Mouse (Mus musculus) megakaryocyte progenitor cell, adult 5-6 weeks (primary cell): ENCODE results near the gene Tmcc3. TPM values are rescaled to one million over a fixed set of nuclear protein-coding genes. Genes with fewer than 3 reads are reported as not detected.
A peak's percentile ranks its signal among the peaks of the same experiment; 100 is the strongest.

Experiments used
- ATAC-seq: replicated peaks from 2 replicates; pipeline ENCODE4 v1.8.0; 2016; ENCODE audit warnings: mild to moderate bottlenecking, moderate TSS enrichment, inconsistent platforms; ENCODE audit not compliant: poor library complexity
- total RNA-seq, 2 experiments: library from RNA; stranded (forward) in 1 of 2; stranded (reverse) in 1 of 2; fragments of 157-497, 149-512 nt in 1 of 2; fragments of 200-1000 nt in 1 of 2; gene quantifications; 2 replicates each; pipeline versions ENCODE4 v1.2.3 to v1.2.4; 2015 to 2017

Tmcc3 gene
- total RNA-seq, 2 experiments from 2014 or later = 0.49 TPM; not detected in 1

DNA sequence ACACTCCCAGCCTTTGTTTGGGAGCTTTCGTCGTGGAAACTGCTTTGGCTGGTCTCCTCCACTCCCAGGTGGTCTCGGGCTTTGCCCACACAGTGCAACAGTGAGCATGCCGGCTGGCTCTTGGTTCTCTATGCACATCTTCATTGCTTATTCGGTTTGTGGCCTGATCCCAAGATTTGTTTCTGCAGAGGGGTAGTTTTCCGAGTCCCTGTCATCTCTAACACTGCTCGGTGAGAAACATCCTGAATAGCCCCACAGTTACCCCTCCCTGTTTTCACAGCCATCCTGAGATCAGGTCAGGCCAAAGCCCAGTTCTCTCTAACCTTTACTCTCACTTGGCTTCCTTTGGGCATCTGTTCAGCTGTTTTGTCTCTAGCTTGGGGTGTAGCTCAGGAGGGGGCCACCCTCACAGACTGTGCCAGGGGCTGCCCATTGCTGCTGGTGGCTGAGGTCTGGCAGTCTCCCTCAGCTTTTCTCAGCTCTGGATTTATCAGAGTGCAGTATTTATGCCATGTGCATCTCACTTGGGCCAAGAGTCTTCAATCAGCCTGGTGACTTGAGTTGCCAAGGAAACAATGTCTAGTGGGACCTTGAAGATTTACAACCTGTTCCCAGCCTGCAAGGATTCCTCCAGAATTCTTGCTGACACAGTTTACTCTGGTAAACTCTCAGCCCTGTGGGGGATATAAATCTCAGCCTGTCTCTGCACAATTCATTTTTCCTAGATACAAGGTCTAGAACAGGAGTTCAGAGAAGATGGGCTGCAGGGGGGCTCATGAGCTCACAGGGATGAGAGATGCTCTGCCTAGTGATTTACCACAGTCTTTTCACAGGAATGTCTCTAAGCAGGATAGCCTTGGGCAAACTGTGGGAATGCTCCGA lies 102.3 kb downstream of the Tmcc3 start:
- no peak for ATAC-seq

DNA sequence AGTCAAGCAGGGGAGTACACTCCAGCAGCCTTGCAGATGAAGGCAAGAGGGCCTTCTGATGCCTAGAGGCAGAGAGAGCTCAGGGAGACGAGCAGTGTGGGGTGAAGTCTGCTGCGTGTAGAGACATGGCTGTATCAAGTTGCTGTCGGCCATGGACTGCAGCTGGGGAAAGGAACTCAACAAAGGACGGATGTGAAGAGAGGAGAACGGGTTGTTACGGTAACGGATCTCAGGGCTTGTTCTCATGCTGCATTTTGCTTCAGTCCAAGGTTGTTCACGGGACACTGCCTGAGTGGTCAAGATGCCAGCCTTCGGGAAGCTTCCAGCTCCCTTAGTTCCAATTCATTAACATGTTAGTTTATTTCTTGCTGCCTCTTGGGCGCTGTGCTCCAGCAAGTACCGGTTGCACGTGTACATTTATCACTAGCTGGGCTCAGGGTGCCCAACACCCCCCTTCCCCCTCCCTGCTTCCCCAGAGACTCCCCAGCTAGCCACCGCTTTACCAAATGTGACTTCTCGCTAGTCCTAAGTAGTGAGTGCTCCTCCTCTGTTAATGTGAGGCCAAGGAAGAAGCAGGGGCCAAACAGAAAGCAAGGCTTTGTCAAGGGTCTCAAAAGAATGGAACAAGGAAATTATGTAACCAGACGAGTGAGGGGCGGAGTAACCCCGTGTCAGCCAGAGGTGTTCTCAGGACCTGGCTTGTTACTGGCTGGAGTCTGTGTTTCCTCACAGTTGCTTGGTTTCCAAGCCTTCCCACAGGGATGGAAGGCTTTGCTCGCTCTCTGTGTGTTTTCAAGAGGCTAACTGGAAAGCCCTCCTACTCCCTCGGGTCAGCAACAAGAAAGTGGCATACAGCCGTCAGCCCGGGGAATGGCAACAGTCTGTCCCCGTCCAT lies 104.4 kb downstream of the Tmcc3 start:
- peak; percentile 33 for ATAC-seq

DNA sequence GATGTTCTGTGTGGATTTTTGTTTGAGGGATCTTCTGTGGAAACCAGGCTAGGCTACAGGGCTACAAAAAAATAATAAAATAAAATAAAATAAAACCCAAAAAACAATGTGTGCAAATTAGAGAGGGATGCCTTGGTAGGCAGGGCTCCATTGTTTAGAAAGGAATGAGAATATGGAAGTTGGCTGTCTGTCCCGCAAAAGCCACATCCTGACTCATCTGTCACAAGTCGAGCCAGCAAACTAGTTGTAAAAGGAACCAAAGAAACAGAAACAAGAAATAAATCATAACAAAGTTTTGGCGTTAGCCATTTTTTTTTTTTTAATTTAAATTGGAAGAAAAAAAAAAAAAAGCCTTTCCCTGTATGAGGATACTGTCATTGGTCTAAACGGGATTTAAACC lies 105.9 kb downstream of the Tmcc3 start:
- ATAC-seq = peak; percentile 74

DNA sequence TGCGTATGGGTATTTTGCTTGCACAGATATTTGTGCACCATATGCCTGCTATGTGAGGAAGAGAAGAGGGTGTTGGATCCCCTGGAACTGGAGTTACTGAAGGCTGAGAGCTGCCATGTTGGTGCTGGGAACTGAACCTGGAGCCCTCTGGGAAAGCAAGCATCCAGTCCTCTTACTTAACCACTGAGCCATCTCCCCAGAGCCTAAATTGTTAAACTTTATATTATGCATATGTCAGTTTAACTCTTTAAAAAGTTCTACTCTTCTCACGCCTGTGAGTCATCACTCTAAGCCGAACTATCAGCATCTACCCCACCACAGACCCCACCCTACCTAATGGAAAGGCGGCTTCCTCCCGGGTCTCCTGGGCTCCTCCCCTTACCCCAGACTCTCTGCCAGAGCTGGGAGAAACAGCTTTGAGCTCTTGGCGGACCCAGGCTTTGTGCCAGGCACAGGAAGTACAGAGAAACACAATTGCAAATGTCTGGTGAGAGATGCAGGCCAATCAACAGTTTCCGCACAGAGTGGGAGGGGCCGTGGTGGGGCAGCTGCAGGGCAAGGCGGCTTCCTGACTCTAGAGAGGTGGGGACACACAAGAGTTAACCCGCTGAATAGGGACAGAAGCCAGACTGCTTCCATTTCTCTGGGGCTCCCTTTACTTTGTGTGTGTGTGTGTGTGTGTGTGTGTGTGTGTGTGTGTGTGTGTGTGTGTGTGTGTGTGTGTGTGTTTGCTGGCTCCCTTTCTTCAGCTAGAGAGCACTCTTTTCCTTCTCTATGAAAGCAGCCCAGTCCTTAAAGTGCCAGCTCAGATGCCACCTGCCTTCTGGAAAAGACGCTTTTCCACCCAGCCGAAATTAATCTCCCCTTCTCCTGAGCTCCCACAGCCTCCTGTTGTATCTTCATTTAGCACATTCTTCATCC lies 114.5 kb downstream of the Tmcc3 start:
- ATAC-seq = peak; percentile 99

DNA sequence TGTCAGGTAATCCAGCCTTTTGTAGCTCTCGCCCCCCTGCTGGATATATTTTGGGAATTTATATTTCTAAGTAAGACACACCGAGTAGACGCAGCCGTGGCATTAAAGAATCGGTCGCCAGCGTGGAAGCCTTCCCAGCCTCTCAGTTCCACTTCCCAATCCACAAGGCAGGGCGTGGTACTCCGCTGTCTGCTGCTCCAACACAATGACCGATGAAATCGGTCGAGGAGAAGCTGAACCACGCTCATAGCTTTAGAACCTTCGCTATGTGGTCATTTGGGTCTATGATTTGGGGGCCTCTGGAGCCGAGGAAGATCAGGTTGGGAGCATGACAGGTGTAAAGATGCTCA lies 115.1 kb downstream of the Tmcc3 start:
- no peak for ATAC-seq

DNA sequence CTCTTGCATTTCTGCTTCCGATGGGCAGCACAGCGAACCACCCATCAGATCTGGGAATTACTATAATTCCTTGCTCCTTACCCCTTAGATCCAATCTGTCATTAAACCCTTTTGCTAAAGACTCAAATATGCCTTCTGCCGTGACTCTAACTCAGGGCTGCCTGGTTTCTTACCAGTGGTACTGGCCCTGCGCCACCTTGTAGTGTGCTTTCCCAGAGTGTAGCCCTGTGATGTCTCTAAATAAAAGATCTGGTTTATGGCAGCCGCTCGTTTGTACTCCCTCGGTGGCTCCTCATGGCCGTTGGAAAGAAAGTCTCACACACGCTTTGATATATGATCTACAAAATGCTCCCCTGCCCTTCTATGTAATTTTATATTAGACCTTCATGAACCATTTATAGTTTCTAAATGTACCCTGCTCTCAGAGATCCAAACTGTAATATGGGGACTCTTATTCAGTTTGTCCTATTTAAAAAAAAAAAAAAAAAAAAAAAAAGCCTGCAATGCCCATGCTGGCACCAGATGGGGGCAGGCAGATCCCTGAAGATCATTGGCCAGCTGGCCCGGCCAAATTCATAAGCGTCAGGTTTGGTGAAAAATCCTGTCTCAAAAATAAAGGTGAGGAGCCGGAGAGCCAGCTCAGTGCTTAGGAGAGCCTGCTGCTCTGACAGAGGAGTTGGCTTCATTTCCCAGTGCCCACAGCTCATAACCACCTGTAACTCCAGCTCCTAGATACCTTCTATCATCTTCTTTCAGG lies 116.6 kb downstream of the Tmcc3 start:
- no peak for ATAC-seq

DNA sequence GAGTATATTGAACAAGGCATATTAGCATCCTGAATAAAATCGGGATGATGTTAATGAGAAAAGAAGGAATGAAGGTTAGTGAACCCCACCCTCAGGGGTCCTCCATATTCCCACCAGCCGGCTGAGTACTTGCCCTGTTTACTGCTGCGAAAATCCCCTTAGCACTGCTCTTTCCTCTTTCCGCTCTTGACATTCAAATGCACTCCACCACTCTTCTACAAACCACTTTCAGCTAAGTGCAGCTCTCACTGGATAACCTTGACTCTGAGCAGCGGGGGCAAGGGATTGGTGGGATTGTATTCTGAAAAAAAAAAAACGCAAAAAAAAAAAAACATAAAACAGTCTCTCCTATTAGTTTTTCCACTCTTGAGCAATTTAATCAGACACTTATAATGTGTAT lies 118.8 kb downstream of the Tmcc3 start:
- ATAC-seq = no peak

DNA sequence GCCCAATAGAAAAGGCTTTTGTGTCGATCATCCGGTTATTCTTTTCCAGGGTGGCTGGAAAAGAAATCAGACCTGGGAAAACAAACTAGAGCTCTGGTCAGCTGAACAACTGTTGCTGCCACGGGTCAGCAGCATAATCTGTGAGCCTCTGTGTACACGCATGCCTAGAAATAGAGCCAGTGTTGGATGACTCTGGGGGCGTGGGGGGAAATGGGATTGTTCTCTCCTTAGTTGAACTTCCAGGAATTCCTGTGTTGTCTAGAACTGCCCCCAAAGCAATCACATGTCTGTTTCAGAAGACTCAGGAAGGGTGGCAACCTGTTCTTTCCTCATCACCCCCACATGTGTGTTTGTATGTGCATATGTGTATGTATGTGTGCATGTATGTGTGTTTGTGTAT lies 121.2 kb downstream of the Tmcc3 start:
- no peak for ATAC-seq

DNA sequence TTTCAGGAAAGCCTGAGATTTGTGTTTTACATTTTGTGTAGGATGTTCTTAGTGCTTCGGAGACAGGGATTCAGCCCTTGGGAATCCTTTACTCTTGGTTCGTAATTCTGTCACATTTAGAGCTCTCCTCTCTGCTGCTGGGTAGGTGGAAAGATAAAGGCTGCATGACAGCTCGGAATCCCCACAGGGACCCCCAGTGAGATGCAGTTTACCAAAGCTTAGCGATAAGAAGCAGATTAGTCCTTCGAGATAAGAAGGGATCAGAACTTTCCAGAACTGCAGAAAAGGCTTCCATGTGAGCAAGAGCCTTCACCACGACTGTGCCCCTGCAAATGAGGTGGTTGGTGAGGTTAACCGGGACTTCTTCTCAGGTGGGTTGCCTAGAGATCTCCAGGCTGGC lies 122.2 kb downstream of the Tmcc3 start:
- ATAC-seq = no peak

DNA sequence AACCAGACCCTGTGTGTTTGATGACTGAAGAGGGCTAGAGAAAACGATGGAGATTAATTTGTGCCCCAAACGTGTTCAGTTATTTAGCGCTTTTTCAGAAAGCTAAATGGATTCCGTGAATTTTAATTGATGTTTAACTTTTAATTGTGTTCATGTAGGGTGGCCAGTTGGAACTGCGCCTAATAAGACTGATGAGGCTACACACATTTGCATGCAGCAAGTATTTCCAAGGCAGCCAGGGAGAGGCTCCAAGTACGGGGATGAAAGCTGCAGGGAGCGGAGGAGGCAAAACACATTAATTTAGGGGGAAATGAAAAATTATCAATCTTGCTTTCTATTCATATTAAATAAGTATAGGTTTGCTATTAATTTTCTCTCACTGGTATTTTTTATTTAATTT lies 131.0 kb downstream of the Tmcc3 start:
- ATAC-seq = no peak

DNA sequence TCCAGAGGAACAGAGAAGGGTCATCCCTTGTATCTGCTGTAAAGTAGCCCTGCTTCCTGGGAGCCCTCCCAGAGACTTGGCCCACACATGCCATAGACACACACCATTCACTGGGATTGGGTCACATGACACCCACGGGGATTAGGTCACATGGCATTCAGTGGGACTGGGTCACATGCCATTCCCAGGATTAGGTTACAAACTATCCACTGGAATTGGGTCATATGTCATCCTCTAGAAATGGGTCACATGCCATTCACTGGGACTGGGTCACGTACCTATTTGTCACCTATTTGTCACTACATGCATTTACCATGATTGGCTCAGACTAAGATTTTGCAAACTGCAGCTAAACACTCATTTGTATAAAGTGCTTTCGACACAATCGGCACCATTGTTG lies 131.7 kb downstream of the Tmcc3 start:
- ATAC-seq = no peak

DNA sequence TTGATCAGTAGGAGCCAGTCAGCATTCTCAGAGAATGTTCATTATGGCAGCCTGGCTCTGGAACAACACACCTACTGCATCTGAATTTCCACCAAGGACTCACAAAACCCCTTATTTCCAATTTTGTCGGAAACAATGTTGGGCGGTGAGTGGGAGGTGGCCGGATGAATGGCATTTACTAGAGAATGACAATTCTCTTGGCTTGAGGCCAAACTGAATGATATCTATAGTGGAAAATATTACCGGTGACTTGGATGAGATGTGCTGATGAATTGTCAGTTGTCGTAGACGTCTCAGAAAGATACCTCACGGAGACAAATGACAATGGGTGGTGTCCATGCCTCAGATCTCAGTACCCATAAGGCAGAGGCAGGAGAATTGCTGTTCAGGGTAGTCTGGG lies 133.4 kb downstream of the Tmcc3 start:
- no peak for ATAC-seq

DNA sequence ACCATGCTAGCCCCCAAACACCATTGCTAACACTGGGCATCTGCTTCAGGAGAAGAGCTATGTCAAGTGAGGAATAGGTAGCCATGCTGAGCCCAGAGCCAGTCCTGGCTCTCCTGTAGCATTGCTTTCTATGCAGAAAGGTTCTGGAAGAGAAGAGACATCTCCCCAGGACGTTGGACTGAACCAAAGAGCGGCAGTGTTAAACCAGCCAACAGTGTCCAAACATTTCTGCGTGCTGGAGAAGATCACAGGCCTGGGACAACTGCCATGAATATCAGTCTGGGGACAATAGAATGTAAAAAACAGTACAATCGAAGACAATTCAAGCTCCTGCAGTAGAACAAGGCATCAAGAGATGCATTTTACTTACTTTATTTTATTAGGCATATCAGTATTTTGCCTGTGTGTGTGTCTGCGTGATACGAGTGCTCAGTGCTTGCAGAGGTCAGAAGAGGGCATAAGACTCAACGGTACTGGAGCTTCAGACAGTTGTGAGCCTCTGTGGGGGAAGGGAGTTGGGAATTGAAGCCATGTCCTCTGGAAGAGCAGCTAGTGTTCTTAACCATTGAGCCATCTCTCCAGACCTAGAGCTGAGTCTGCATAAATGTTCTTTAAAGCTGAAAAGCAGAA lies 134.7 kb downstream of the Tmcc3 start:
- ATAC-seq = no peak

DNA sequence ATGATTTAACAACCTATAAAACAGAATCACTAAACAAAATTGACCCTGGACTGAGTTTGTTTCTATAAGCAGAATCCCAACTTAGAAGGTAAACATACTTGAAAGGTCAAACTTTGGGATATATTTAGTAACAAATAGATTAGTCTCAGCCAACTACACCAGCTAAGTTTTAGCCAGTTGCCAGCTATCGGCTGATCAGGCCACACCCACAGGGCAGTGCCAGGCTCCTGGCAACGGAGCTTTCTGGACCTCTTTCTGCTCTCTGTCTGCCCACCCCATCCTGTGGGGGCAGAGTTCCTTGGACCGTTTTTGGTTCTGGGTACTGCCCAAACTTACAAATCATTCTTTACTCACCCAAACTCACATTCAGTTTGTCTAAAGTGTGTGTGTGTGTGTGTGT lies 137.9 kb downstream of the Tmcc3 start:
- peak; percentile 69 for ATAC-seq

DNA sequence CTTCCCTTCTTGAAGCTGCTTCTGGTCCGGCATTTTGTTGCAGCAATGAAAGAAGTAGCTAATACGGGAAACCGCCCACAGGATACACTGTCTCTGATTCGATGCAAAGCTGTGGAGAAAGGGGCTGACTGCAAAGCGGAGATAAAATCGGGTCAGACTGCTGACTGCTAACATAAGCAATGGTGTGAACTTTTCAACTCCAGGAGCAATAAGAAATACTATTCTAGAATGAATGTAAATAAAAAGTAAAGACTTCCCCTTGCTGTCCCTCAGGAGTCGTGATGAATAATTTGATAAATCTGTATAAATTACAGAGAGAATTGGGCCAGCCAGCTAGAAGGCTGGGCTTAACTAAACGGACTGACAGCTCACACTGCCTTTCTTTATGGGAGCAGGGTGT lies 139.0 kb downstream of the Tmcc3 start:
- ATAC-seq = no peak

DNA sequence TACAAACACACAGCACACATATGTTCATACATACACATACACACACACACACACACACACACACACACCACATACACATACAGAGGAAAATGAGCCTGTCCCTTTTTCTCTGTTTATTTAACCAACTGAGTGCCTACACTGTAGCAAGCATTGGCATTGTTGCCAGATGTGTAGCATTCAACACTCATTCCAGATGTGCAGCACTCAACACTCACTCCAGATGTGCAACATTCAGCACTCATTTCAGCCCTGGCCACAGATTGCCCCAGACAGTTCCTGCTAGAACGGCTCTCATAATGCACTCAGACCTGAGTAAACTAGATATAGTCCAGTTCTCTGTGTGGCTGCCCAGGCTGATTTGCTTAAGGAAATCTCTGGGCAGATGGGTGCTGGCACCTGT lies 145.7 kb downstream of the Tmcc3 start:
- no peak for ATAC-seq

DNA sequence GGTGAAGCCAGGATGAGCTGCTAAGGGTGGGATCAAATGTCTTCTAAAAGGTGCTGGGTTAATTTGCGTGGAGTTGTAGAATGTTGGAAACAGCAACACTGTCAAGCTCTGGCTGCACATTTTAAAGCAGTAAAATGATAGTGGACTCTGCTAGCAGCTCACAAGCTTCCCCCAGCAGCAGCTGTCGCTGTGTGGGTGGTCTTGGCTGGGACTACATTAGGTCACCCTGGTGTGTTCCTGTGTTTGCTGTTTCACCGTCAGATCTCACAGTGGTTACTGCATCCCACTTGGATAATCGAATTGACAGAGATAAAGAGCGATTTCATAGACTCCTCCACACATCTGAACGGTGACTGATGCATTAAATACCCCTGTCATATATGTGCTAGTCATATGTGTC lies 146.9 kb downstream of the Tmcc3 start:
- ATAC-seq = no peak

DNA sequence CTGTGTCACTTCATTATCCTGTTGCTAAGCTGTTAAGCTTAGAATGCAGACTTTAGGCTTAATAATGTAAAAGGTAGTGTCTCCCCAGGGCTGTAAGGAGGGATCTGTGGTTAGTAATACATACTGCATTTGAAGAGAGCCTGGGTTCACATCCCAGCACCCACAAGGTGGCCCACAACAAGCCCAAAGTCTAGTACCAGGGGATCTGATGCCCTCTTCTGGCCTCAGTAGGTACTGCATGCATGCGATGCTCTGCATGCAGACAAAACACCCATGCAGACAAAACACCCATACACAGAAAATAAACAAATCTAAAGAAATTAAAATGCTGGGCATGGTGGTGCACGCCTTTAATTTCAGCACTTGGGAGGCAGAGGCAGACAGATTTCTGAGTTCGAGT lies 149.6 kb downstream of the Tmcc3 start:
- peak; percentile 42; the same call in 1 of the 2 replicates for ATAC-seq

DNA sequence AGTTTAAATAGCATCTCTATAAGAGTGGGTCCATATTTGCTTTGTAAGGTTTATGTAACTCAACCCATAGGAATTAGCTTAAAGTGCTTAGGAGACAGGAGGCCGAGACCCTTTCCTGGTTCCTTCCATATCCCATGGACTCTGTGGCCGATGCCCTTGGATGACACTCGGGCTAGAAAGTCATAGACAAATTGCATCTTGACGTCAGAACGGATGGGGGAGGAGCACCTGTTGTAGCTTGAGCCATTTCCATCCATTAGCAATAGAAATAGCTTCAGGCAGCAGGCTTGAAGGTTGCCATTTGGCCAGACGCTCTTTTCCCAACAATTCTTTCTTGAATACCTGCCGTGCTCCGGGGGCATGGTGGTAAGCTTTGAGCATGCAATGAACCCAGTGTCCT lies 150.1 kb downstream of the Tmcc3 start:
- no peak for ATAC-seq
